Mouse (Mus musculus): ENCODE measurements at regions not wholly inside any gene's neighbourhood (a gene's known extent, or its start where the extent isn't known, plus 50 kb on each side); places are given as distances from the start of the nearest gene placed in this dataset.

DNA sequence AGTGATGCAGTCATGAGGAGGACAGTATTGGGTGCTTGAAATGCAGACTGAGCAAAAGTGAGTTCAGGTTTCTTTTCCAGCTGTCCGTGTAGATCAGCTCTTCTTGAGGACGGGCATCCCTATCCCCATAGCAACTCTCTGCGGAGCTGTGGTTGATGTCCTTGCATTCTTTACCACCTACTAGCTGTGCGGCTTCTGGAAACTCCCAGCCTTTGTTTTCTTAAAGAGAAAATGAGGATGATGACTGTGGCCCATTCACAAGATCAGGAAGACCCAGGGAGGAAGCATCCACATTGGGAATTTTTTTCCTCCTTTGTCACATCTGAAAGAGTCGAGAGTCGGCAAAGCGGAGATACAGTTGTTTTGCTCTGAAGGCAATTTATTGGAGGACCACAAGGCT is 410.2 kb upstream of the Sall1 start:
- TF ChIP-seq POLR2A (IDR thresholded peaks at IDR 0.05; ENCODE audit: low read depth, low read length) (no peak), CTCF (conservative IDR thresholded peaks at IDR 0.05; ENCODE audit: insufficient read depth, insufficient read length, low read depth, low read length) (no peak)

All from kidney, adult 2 months (tissue).